Mouse (Mus musculus) layer of hippocampus, adult 8-10 months (tissue): ENCODE data around the gene Tbc1d2. TPM values are rescaled to one million over a fixed set of nuclear protein-coding genes. Genes with fewer than 3 reads are reported as not detected.

Experiments used
- DNase-seq, 2 experiments: peaks; one replicate each; pipeline ENCODE4 v3.0.0; 2022; ENCODE audit warnings: low spot score in 2 of 2
- total RNA-seq, 4 experiments: library from RNA; stranded (reverse); gene quantifications; 2 replicates each; pipeline ENCODE4 v1.2.4; 2022

Gene Tbc1d2
- 1 to 10 TPM; 2.8 to 4.2 (median 3.0) TPM for total RNA-seq

DNA sequence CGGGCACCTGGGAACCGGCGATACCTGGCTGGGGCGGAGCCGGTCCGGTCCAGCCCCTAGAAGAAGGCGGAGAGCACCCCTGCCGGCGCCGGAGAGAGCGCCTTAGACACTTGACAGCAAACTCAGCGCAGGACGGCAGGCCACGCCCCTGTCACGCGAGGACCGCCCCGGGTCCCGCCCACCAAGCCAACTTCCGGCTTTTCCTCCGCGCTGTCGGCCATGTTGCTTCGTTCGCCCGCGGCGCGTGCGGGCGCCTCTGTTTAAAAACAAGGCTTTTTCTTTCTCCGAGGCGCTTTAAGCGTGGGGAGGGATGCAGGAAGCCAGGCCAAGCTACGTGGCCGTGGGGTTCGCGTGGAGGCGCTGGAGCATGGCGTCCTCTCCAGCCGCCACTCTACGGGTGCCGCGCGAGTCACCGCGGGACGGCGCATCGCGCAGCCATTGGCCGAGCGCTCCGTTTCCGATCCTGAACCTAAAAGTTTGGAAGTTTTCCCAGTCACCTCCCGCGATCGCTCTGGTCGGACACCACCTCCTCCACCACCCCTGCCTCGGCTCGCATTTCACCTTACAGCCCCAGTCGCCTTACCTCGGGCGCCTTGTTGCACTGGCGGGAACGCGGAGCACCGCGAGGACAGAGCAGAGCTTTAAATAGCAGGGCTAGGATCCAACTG lies at the start of gene Tbc1d2:
TSS of gene Tbc1d2 (minus strand) at position 124 of the 668 bp plus-strand sequence.
- peak; percentile 79 to 91 for DNase-seq

GRCm38 (mm10) chr4:46696467-46696866 lies 46.5 kb upstream of the Tbc1d2 start:
- no peak for DNase-seq

- no peak for DNase-seq
These were observed 40.6 kb upstream of the Tbc1d2 start for GRCm38 (mm10) chr4:46690565-46690964.

GRCm38 (mm10) chr4:46690023-46690420 lies 40.0 kb upstream of the Tbc1d2 start:
- no peak for DNase-seq

DNA sequence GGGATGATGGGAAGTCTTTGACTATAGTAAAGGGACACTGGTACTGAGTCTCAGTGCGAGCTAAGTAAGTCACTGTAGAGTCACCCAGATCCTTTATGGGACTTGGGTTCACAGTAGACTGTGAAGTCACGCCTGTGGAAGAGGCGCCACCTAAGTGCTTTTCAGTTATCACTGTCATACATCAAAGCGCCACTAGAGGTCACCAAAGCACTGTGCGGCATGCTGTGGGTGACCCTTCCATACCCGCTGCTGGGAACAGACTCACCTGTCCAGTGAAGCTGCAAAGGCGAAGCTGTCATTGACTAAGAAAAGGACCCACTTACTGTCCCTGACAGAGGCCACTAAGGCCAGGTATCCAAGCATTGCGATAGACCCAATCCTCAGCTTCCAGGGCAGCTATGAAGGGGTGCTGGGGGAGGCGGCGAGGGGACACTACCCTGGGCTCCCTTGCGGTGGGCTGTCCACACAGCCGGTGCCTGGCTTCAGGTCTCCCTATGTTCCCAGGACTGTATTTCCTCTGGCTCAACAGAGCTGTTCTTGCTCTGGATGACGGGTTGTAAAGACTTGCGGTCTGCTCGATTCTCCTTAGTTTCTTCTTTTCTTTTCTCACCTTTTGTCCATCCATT lies 39.5 kb upstream of the Tbc1d2 start:
- DNase-seq: peak in 1 of 2 experiments; percentile 80

GRCm38 (mm10) chr4:46688213-46688832 lies 38.3 kb upstream of the Tbc1d2 start:
- DNase-seq: no peak

- DNase-seq: peak; percentile 84 to 89
These were observed 34.2 kb upstream of the Tbc1d2 start for GRCm38 (mm10) chr4:46684160-46684559.

- no peak for DNase-seq
These were observed 26.6 kb upstream of the Tbc1d2 start for GRCm38 (mm10) chr4:46676646-46677045.

DNA sequence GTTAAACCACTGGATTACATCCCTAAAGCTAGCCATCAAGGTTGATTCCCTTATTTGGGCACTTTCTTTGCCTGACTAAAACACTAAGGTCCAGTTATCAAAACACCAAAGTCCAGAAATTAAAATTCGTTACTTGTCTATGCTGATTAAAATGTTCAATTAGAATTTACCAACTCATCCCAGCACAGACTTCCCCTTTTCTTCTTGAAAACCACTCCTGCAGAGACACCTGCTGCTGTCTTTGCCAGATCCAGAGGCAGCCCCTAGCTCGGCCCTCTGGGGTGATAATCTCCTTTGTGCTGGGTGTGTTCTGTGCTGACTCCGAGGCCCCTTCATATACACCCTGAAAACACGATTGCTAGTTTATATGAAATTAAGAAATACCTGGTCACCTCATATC lies 26.0 kb upstream of the Tbc1d2 start:
- no peak for DNase-seq

- DNase-seq: no peak
These were observed 25.3 kb upstream of the Tbc1d2 start for GRCm38 (mm10) chr4:46675272-46675785.

- DNase-seq: no peak
These were observed 18.6 kb upstream of the Tbc1d2 start for GRCm38 (mm10) chr4:46668620-46669019.

DNA sequence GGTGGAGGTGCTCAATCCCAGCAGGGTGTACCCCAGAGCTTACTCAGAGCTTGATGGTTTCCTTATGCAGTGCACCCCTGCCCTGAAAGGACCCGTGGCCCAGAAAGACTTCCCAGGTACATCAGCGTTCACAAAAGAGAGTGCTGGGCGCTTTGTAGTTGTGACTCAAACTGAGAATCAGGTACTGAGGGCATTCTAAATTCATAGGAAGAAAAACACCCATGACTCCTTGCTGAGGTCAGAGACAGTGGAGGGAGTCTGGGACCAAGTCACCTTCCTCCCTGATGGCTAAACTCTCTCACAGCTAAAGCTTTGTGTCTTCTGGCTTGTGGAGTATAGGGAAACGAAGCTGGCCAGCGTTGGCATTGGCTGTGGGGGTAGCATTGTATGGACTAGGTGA lies 16.4 kb upstream of the Tbc1d2 start:
- DNase-seq: no peak

- DNase-seq: no peak
These were observed 15.4 kb upstream of the Tbc1d2 start for GRCm38 (mm10) chr4:46665371-46665774.

GRCm38 (mm10) chr4:46664123-46665009 lies 14.4 kb upstream of the Tbc1d2 start:
- peak in 1 of 2 experiments; percentile 40 for DNase-seq

- no peak for DNase-seq
These were observed 11.4 kb upstream of the Tbc1d2 start for GRCm38 (mm10) chr4:46661433-46661832.

- no peak for DNase-seq
These were observed 8.9 kb upstream of the Tbc1d2 start for GRCm38 (mm10) chr4:46658946-46659345.

DNA sequence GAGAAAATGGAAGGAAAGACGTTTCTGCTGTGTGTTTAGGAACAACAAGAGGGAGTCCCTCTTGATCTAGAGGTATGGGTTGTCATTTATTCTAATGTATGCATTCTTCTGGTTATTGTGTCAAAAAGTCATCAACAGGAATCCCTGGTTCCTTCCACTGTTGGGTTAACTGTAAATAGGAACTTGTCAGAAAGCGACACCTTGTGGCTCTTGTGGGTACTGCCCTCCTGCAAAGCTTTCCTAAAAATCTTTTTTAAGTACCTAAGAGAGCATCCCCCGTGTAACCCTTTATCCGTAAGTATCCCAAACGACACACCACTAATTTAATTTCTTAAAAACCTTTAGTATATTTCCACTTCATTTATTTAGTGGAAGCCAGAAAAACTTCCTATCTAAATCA lies 7.1 kb upstream of the Tbc1d2 start:
- DNase-seq: peak in 1 of 2 experiments; percentile 66

DNA sequence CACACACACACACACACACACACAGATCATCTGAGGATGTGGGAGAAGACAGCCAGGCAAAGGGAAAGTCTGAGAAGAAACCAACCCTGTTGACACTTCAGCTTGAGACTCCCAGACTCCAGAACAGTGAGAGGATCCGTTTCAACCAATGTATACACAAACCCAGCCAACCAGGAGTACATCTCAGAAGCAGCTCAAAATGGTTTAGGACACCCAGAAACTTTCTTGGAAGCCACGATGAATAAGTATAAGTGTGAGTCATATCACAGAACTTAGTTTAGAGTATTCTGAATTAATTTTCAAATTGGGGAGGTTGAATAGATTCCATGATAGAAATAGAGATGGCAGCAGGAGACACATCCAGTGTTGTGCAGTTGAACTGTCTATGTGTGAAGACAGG lies 5.9 kb upstream of the Tbc1d2 start:
- no peak for DNase-seq

GRCm38 (mm10) chr4:46655298-46655697 lies 5.3 kb upstream of the Tbc1d2 start:
- no peak for DNase-seq

DNA sequence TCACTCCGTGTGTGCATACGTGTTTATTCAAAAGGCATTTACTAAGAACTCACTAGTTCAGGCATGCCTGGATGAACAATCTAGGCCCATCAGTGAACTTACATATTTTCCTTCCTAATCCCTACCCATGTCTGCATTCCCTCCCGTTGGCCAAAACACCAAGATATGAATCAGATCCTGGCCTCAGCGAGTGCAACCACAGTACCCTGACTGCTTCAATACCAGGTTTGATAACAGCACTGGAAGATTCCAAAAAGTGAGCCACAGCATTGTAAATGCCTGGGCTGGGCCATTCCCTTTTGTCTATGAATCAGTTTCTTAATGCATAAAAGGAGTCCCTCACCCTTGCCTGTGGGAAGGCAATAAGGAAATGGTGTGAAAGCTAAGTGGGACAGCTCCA lies 848 bp downstream of the Tbc1d2 start:
- no peak for DNase-seq

DNA sequence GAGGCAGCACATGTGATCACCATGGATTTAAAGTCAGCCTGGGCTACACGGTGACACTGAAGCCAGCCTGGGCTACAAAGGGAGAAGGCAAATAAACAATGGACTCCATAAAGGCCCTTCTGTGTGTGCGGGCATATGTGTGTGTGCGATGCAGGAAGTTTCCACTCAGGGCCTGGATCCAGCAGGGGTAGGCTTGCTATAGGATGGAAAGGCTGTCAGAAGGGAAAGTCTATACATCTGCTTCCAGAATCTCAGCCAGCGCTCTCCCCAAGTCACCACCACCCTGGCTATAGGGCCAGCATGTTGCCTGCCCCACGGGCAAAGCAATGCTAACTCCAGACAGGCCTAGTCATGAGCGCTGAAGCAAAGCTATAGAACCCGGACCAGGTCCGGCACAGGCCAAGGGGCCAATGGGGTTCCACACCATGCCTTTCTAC lies 6.3 kb downstream of the Tbc1d2 start:
- DNase-seq: no peak
